Mouse (Mus musculus): ENCODE measurements around the gene Runx2. TPM values are rescaled to one million over a fixed set of nuclear protein-coding genes. Genes with fewer than 3 reads are reported as not detected.

Gene Runx2
- polyA plus RNA-seq, 1 experiment = 2.1 TPM

DNA sequence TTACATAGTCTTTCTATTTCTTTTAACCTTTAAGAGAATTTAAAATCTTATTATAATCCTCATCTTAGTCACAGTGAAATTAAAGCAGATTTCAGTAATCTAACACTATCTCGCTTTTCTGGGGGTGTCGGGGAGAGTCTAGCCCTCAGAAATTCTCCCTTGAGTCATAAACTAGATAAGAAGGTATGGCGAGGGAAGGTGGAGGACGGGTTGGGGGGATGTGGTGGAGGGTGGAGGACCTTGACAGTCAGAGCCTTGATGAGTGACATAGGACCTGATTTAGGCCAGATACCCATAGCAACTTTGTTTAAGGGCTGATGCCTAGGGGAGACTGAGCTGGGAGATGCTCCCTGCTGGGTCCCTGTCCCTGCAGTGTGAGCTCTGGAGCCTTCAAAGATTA, 205.7 kb downstream of the Runx2 start:
- Histone ChIP-seq H3K9me3 (no peaks in the 10 kb centered on the region), H3K36me3 (replicated peaks; ENCODE audit: low read length) (no peaks in the 10 kb centered on the region), H3K27me3 (replicated peaks) (no peaks in the 10 kb centered on the region), H3K4me3 (replicated peaks) (no peak overlapping the region), H3K4me1 (peaks cover 60% of the 10 kb centered on the region)
- TF ChIP-seq GATA1 (IDR thresholded peaks at IDR 0.05; ENCODE audit: borderline replicate concordance, low read length) = no peak
- no peak for TF ChIP-seq FLI1 (IDR thresholded peaks at IDR 0.05; ENCODE audit: low read length)

DNA sequence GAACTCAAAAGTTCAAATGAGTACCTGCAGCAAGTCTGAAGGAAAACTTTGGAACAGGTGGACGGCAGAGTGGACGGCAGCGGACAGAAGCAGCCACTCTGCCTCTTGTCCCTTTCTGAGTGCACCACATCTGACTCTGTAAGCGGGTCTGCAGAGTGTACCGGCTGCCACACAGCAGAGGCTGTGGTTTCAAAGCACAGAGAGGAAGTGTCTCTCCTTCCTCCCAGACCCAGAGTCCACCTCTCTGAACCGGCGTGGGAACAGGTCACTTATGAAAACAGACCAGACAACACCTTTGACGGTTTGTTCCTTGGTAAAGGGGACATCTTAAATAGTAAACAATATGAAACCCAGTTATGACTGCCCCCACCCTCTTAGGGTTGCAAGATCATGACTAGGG, 207.2 kb downstream of the Runx2 start:
- Histone ChIP-seq H3K36me3 (replicated peaks; ENCODE audit: low read length) (no peaks in the 10 kb centered on the region), H3K4me1 (peaks cover 53% of the 10 kb centered on the region), H3K27me3 (replicated peaks) (no peaks in the 10 kb centered on the region), H3K9me3 (no peaks in the 10 kb centered on the region), H3K4me3 (replicated peaks) (no peak overlapping the region)
- TF ChIP-seq GATA1 (IDR thresholded peaks at IDR 0.05; ENCODE audit: borderline replicate concordance, low read length) (no peak), FLI1 (IDR thresholded peaks at IDR 0.05; ENCODE audit: low read length) (no peak)

DNA sequence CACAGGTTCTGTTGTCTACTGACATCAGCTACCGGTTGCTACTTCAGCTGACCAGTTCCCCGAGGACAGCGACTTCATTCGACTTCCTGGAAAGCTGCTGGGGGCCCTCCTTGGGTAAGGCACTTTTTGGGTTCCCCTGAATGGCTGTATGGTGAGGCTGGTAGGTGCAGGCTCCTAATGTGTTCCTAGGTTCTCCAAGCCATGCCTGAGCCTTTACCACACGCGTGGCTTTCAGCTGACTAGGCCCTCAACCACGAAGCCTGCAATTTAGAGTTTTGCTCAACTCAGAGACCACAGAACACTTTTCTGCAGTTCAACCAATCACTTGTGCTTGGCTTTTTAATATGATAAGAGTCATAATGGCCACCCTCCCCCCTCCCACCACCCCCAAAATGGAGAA, 208.4 kb downstream of the Runx2 start:
- no peaks in the 10 kb centered on the region for H3K27me3 ChIP-seq (replicated peaks)
- no peaks in the 10 kb centered on the region for H3K36me3 ChIP-seq (replicated peaks; ENCODE audit: low read length)
- H3K4me3 ChIP-seq (replicated peaks) = no peak overlapping the region
- H3K9me3 ChIP-seq = no peaks in the 10 kb centered on the region
- peaks cover 54% of the 10 kb centered on the region for H3K4me1 ChIP-seq
- TF ChIP-seq FLI1 (IDR thresholded peaks at IDR 0.05; ENCODE audit: low read length) (no peak), GATA1 (IDR thresholded peaks at IDR 0.05; ENCODE audit: borderline replicate concordance, low read length) (no peak)

DNA sequence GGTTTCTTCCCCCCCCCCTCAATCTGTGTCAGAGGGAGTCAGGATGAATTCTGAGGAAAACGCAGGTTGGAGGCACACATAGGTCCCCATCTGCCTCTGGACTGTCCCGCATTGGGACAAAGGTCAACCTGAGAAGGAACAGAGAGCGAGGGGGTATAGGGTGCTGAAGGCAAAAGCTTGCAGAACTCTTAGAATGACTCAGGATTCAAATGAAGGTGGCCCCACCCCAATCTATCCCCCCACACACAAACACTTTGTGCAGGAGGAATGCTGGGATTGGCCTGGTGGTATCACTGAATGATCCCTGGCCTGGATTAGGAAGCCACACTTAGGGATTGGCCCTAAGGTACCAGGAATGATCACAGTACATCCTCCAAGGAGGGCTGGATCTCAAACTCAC, 208.8 kb downstream of the Runx2 start:
- Histone ChIP-seq H3K36me3 (replicated peaks; ENCODE audit: low read length) (no peaks in the 10 kb centered on the region), H3K4me3 (replicated peaks) (no peak overlapping the region), H3K4me1 (peaks cover 59% of the 10 kb centered on the region), H3K9me3 (no peaks in the 10 kb centered on the region), H3K27me3 (replicated peaks) (peaks cover 2% of the 10 kb centered on the region)
- TF ChIP-seq FLI1 (IDR thresholded peaks at IDR 0.05; ENCODE audit: low read length) = no peak
- no peak for TF ChIP-seq GATA1 (IDR thresholded peaks at IDR 0.05; ENCODE audit: borderline replicate concordance, low read length)

DNA sequence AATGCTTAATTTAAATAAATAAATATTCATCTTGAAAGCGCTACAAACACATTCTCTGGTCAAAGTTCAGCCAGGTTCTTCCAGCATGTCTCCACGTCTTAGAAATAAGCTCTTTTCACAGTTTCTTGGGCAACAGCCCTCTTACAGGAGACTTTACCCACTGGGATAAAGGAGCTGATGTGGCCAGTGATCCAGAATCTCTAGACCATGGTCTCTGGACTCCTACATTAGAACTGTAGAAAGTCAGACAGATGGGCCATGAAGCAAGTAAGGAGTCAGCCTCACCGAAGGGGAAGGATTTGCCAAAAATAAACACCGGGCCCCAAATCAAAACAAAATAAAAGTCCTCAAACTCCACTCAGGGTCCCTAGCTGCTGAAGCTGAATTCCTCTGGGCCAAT, 211.4 kb downstream of the Runx2 start:
- peaks cover 62% of the 10 kb centered on the region for H3K4me1 ChIP-seq
- H3K27me3 ChIP-seq (replicated peaks) = peaks cover 2% of the 10 kb centered on the region
- H3K36me3 ChIP-seq (replicated peaks; ENCODE audit: low read length) = no peaks in the 10 kb centered on the region
- no peak for TF ChIP-seq FLI1 (IDR thresholded peaks at IDR 0.05; ENCODE audit: low read length)
- no peak for TF ChIP-seq GATA1 (IDR thresholded peaks at IDR 0.05; ENCODE audit: borderline replicate concordance, low read length)
- H3K4me3 ChIP-seq (replicated peaks) = no peak overlapping the region
- no peaks in the 10 kb centered on the region for H3K9me3 ChIP-seq

DNA sequence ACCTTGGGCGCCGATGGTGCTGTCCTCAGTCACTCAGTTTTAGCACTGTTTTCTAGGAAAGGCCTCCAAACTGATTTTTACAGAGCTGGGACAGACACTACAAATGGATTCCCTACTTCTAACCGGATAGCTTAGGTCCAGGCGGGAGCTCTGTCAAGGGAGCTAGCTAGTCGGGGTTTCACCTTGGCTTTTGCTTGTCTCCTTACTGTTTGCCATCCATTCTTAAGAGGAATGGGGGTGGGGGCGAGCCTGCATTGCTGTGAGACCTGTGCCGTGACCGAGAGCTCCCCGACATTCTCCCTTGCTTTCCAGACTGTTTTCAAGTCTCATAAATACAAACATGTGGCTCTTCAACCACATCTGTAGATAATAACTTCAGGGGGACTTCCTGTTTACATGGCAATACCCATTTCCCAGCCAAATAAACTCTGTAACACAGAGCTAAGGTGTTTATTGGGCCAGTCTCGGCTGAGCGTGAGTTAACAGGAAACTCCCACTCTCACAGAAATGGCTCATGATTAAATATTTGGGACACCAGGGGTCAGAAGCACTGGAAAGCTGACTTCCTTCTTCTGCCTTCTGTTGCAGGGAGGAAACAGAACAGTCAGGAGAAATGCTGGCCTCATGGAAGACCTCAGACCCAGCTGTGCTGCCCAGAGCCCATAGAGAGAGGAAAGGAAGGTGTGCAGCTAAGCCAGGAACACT, 213.1 kb downstream of the Runx2 start:
- H3K36me3 ChIP-seq (replicated peaks; ENCODE audit: low read length) = no peaks in the 10 kb centered on the region
- no peak for TF ChIP-seq FLI1 (IDR thresholded peaks at IDR 0.05; ENCODE audit: low read length)
- no peak for TF ChIP-seq GATA1 (IDR thresholded peaks at IDR 0.05; ENCODE audit: borderline replicate concordance, low read length)
- peaks cover 2% of the 10 kb centered on the region for H3K27me3 ChIP-seq (replicated peaks)
- H3K4me3 ChIP-seq (replicated peaks) = no peak overlapping the region
- H3K9me3 ChIP-seq = no peaks in the 10 kb centered on the region
- peaks cover 48% of the 10 kb centered on the region for H3K4me1 ChIP-seq

DNA sequence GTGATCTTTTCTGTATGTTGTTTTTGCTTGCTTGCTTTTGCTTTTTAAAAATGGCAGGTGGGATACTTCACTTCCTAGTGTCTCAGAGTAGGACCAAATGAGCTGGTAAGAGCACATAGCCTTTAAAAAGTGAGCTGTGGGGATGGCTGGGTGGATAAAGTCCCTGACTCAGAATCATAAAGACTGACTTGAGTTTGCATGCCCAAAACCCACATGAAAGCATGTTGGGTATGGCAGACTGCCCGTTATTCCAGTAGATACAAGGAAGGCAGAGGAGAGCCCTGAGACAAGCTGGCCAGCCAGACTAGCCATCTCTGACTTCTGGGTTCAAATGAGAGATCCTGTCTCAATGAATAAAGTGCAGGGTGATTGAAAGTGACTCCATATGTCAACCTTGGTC, 214.7 kb downstream of the Runx2 start:
- peaks cover 6% of the 10 kb centered on the region for H3K27me3 ChIP-seq (replicated peaks)
- no peak overlapping the region for H3K4me3 ChIP-seq (replicated peaks)
- H3K9me3 ChIP-seq = no peaks in the 10 kb centered on the region
- H3K4me1 ChIP-seq = peaks cover 37% of the 10 kb centered on the region
- TF ChIP-seq FLI1 (IDR thresholded peaks at IDR 0.05; ENCODE audit: low read length) (no peak), GATA1 (IDR thresholded peaks at IDR 0.05; ENCODE audit: borderline replicate concordance, low read length) (no peak)
- no peaks in the 10 kb centered on the region for H3K36me3 ChIP-seq (replicated peaks; ENCODE audit: low read length)

DNA sequence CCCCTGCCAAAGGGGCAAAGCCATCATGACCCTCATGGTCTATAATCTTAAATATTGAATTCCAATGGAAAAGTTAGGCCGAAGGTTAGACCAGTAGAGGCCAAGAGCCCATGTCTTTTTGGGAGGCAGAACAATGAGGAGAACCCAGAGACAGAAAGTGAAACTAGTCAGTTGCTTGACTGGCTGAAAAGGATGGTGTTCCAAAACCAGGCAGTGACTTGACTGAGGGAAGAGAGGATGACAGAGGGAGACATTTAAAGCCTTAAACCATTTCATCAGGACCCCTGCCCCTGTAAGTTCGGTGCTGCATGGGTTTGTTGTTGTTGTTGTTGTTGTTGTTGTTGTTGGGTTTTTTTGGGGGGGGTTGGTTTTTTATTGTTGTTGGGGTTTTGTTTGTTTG, 215.5 kb downstream of the Runx2 start:
- Histone ChIP-seq H3K9me3 (no peaks in the 10 kb centered on the region), H3K4me1 (peaks cover 37% of the 10 kb centered on the region), H3K36me3 (replicated peaks; ENCODE audit: low read length) (no peaks in the 10 kb centered on the region), H3K27me3 (replicated peaks) (peaks cover 9% of the 10 kb centered on the region), H3K4me3 (replicated peaks) (peak overlapping the region; percentile 81)
- TF ChIP-seq GATA1 (IDR thresholded peaks at IDR 0.05; ENCODE audit: borderline replicate concordance, low read length) = no peak
- no peak for TF ChIP-seq FLI1 (IDR thresholded peaks at IDR 0.05; ENCODE audit: low read length)

DNA sequence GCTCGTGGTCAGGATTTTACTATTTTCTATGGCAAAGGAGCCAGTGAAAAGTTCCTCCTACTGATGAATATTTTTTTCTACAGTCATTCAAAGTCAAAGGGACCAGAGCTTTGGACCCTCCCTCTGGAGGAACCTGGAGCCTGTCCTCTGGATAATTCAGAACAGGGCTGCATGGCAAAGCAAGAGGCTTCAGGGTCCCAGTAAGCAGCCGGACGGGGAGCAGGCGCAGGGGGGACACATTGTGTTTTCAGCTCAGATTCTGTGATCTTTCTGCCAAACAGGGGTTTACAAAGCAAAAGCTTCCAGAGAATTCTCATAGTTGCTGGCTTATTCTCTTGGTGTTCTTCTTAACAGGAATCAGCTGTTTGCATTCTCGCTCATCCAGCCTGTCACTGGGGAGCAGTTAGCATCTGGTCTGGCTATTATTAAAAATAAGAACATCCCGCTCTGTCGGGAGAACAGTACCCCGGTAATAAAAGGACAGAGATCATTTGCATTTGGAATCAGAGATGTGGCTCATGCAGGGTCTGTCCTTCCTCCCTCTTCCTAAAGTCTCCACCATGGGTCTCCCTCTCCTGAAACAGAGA, 216.6 kb downstream of the Runx2 start:
- TF ChIP-seq FLI1 (IDR thresholded peaks at IDR 0.05; ENCODE audit: low read length) (no peak), GATA1 (IDR thresholded peaks at IDR 0.05; ENCODE audit: borderline replicate concordance, low read length) (no peak)
- Histone ChIP-seq H3K4me3 (replicated peaks) (no peak overlapping the region), H3K36me3 (replicated peaks; ENCODE audit: low read length) (no peaks in the 10 kb centered on the region), H3K9me3 (no peaks in the 10 kb centered on the region), H3K4me1 (peaks cover 30% of the 10 kb centered on the region), H3K27me3 (replicated peaks) (peaks cover 13% of the 10 kb centered on the region)

DNA sequence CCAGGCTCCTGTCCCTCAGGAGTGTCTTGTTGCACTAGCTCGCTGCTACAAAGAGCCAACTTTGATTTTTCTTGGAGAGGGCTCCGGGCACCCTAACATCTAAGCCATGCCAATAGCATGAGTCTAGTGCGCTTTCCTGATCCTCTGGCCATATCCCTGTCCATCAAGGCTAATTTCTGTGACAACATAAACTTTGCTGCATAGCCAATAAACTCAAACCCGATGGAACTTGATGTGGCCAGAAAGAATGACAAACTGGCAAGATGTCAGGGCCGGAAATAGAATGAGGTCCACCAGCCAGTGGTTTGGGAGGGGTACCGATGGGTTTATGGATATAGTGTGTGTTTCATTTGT, 221.9 kb downstream of the Runx2 start:
- TF ChIP-seq FLI1 (IDR thresholded peaks at IDR 0.05; ENCODE audit: low read length) (no peak), GATA1 (IDR thresholded peaks at IDR 0.05; ENCODE audit: borderline replicate concordance, low read length) (no peak)
- no peaks in the 10 kb centered on the region for H3K4me1 ChIP-seq
- no peak overlapping the region for H3K4me3 ChIP-seq (replicated peaks)
- H3K36me3 ChIP-seq (replicated peaks; ENCODE audit: low read length) = no peaks in the 10 kb centered on the region
- peaks cover 17% of the 10 kb centered on the region for H3K27me3 ChIP-seq (replicated peaks)
- no peaks in the 10 kb centered on the region for H3K9me3 ChIP-seq
